13 mouse cellular contexts compared by ENCODE assay signal in genomic region chr5:18330726-18331125, GRCm38 (mm10). TPM values are rescaled to one million over a fixed set of nuclear protein-coding genes. Genes with fewer than 3 reads are reported as not detected.
DNase-seq lines count a peak whose midpoint lies in the region; ATAC-seq lines count a peak whose summit lies in the region.
"Had no signal": no experiment of that assay in that cellular context is flagged by ENCODE, and none has a peak within 500 bp of the region (broad histone marks: within the 10 kb centered on the region; RNA-seq: fewer than 3 reads in every experiment).

No protein-coding gene starts in this region.

- peak; percentile 13 for DNase-seq in cerebellum, adult 9-11 months
- no peak for DNase-seq in cerebellum, adult 8-10 months
- DNase-seq in kidney, postnatal 14 days, result peak; percentile 15
- DNase-seq in kidney, postnatal 36 days, result no peak
- peak; percentile 20 for DNase-seq in retina, postnatal 1 day
- no peak for DNase-seq in retina, embryonic 14.5 days (ENCODE audit: low spot score)
- DNase-seq: adrenal gland, postnatal 25 days; gastrocnemius, postnatal 36 days; liver; lung, postnatal 4 days; right cerebral cortex, postnatal 25 days had no signal

- ATAC-seq in megakaryocyte progenitor cell, adult 5-6 weeks (replicated peaks; ENCODE audit: poor library complexity), result no peak
- no peak for ATAC-seq in CD4-positive, CD25-positive, alpha-beta regulatory T cell, adult 4 months

RNA-seq across cellular contexts. Expression of gene Gnai1, which starts 29.4 kb away (rescaled TPM):
- total RNA-seq in megakaryocyte progenitor cell, adult 5-6 weeks (2015), result not detected in 2 replicates
- 0.08 TPM in 1 of 2 replicates, not detected in the other for total RNA-seq in megakaryocyte progenitor cell, adult 5-6 weeks (2017)
- under 1 TPM in 1 of 2 experiments, not detected in 1; 0.27 TPM for polyA plus RNA-seq in CD4-positive, CD25-positive, alpha-beta regulatory T cell, adult 4 months (2017; shearing (Covaris generic))

Comparison
In these comparisons a context has a peak if more than half of its experiments do, and no peak if none do; other contexts are left out.
1. DNase-seq: peak in cerebellum, adult 9-11 months (single experiment), kidney, postnatal 14 days (single experiment) and retina, postnatal 1 day (single experiment); none in cerebellum, adult 8-10 months (single experiment), kidney, postnatal 36 days (0 of 2) and retina, embryonic 14.5 days (single experiment).